Mouse (Mus musculus): ENCODE results near the gene Vps37c. TPM values are rescaled to one million over a fixed set of nuclear protein-coding genes. Genes with fewer than 3 reads are reported as not detected.

Gene Vps37c
- polyA plus RNA-seq, 1 experiment from 2014 or later, result 36.6 TPM

Other genes starting within 250 kb of the Vps37c start
- gene Lrrc10b, start 231.3 kb upstream of the Vps37c start, polyA plus RNA-seq (2016; fragmentation: Nextera tagmentation; extraction: Ambion mirVana), result 1.4 and 1.7 TPM in 2 replicates
- 1.1 and 2.0 TPM in 2 replicates for gene Ppp1r32, start 205.8 kb upstream of the Vps37c start, polyA plus RNA-seq (2016; fragmentation: Nextera tagmentation; extraction: Ambion mirVana)
- gene Cpsf7, start 163.5 kb upstream of the Vps37c start, polyA plus RNA-seq (2016; fragmentation: Nextera tagmentation; extraction: Ambion mirVana), result 57.1 and 61.4 TPM in 2 replicates
- 54.9 and 64.1 TPM in 2 replicates for gene Sdhaf2, start 162.6 kb upstream of the Vps37c start, polyA plus RNA-seq (2016; fragmentation: Nextera tagmentation; extraction: Ambion mirVana)
- 49.1 and 56.6 TPM in 2 replicates for gene Tmem216, start 132.5 kb upstream of the Vps37c start, polyA plus RNA-seq (2016; fragmentation: Nextera tagmentation; extraction: Ambion mirVana)
- gene Cyb561a3, start 111.6 kb upstream of the Vps37c start, polyA plus RNA-seq (2016; fragmentation: Nextera tagmentation; extraction: Ambion mirVana), result 15.8 and 16.3 TPM in 2 replicates
- 43.8 and 52.4 TPM in 2 replicates for gene Tmem138, start 111.4 kb upstream of the Vps37c start, polyA plus RNA-seq (2016; fragmentation: Nextera tagmentation; extraction: Ambion mirVana)
- gene Ddb1, start 83.4 kb upstream of the Vps37c start, polyA plus RNA-seq (2016; fragmentation: Nextera tagmentation; extraction: Ambion mirVana), result 395 and 396 TPM in 2 replicates
- gene Tkfc, start 83.1 kb upstream of the Vps37c start, polyA plus RNA-seq (2016; fragmentation: Nextera tagmentation; extraction: Ambion mirVana), result 21.3 and 23.9 TPM in 2 replicates
- 0.48 and 0.74 TPM in 2 replicates for gene Vwce, start 54.5 kb upstream of the Vps37c start, polyA plus RNA-seq (2016; fragmentation: Nextera tagmentation; extraction: Ambion mirVana)
- gene Pga5, start 10.7 kb upstream of the Vps37c start, polyA plus RNA-seq (2016; fragmentation: Nextera tagmentation; extraction: Ambion mirVana), result not detected in 2 replicates
- gene Cd5, start 50.3 kb downstream of the Vps37c start, polyA plus RNA-seq (2016; fragmentation: Nextera tagmentation; extraction: Ambion mirVana), result 0.17 and 0.31 TPM in 2 replicates
- gene Cd6, start 141.3 kb downstream of the Vps37c start, polyA plus RNA-seq (2016; fragmentation: Nextera tagmentation; extraction: Ambion mirVana), result not detected in 2 replicates
- gene Slc15a3, start 151.0 kb downstream of the Vps37c start, polyA plus RNA-seq (2016; fragmentation: Nextera tagmentation; extraction: Ambion mirVana), result 0.26 and 0.51 TPM in 2 replicates
- gene Tmem132a, start 181.2 kb downstream of the Vps37c start, polyA plus RNA-seq (2016; fragmentation: Nextera tagmentation; extraction: Ambion mirVana), result 147 and 151 TPM in 2 replicates
- 46.0 and 46.2 TPM in 2 replicates for gene Tmem109, start 193.3 kb downstream of the Vps37c start, polyA plus RNA-seq (2016; fragmentation: Nextera tagmentation; extraction: Ambion mirVana)
- gene Prpf19, start 206.5 kb downstream of the Vps37c start, polyA plus RNA-seq (2016; fragmentation: Nextera tagmentation; extraction: Ambion mirVana), result 37.3 and 37.7 TPM in 2 replicates
- not detected in 2 replicates for gene Zp1, start 231.9 kb downstream of the Vps37c start, polyA plus RNA-seq (2016; fragmentation: Nextera tagmentation; extraction: Ambion mirVana)
- gene Ptgdr2, start 248.4 kb downstream of the Vps37c start, polyA plus RNA-seq (2016; fragmentation: Nextera tagmentation; extraction: Ambion mirVana), result 0.09 and 0.10 TPM in 2 replicates